Mouse (Mus musculus): ENCODE data around the gene Vwa8. TPM values are rescaled to one million over a fixed set of nuclear protein-coding genes. Genes with fewer than 3 reads are reported as not detected.

Gene Vwa8
- polyA plus RNA-seq, 1 experiment = 13.9 TPM

DNA sequence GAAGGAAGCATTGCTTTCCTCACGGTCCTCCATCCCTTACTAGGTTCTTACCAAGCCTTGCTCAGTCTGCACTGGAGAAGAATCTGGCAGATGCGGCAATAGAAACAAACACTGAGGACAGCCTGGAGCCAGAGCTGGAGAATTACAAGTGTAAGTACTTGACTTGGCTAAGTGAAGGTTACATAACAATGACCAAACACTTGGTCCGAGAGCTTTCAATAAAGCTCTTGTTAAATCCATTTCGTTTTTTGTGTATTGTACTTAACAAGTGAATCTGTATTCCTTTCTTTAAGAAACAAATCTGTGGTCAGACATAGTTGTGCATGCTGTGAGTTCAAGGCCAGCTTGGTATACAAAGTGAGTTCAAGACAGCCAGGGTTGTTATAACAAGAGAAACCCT, 169.7 kb downstream of the Vwa8 start:
- no peak overlapping the region for H3K4me3 ChIP-seq (ENCODE audit: insufficient read depth, poor library complexity, severe bottlenecking)
- no peaks in the 10 kb centered on the region for H3K27me3 ChIP-seq (ENCODE audit: control insufficient read depth, insufficient read depth, insufficient read length)
- TF ChIP-seq USF1 (IDR thresholded peaks at IDR 0.05; ENCODE audit: low read depth) (no peak), MAX (IDR thresholded peaks at IDR 0.05) (no peak), MYOG (IDR thresholded peaks at IDR 0.05; ENCODE audit: control insufficient read depth, extremely low read depth, insufficient read length) (no peak), CTCF (IDR thresholded peaks at IDR 0.05; ENCODE audit: control insufficient read depth, insufficient read depth, insufficient read length) (no peak), MYOD1 (IDR thresholded peaks at IDR 0.05; ENCODE audit: control insufficient read depth, insufficient read length, low read depth) (no peak), CEBPB (IDR thresholded peaks at IDR 0.05; ENCODE audit: low read depth) (no peak), FOSL1 (IDR thresholded peaks at IDR 0.05; ENCODE audit: insufficient read depth, low read length, poor library complexity, severe bottlenecking) (no peak)
- no peak overlapping the region for H3ac ChIP-seq (ENCODE audit: control insufficient read depth, insufficient read length, low read depth)
- no peaks in the 10 kb centered on the region for H3K36me3 ChIP-seq (ENCODE audit: control insufficient read depth, insufficient read depth)
- no peaks in the 10 kb centered on the region for H3K79me3 ChIP-seq (ENCODE audit: low read depth)
- H3K79me2 ChIP-seq (ENCODE audit: control insufficient read depth, insufficient read depth) = no peaks in the 10 kb centered on the region

DNA sequence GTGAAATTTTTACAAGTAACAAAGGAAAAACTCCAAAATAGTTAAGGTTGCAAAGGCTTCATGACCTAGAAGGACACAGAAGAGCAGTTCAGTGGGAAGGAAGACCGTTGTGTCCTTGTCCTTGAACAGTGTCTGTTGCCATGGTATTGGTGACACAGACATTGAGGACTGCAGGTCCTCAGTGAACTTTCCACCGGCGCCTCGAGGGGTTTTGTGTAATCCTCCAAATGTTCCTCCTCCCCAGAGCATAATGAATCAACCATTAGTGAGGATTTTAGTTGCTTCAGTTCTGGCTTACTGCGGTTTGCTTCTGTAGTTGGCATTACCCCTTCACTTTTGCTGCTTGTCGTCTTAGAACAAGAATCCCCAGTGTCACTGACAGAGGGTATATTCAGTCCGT, 172.9 kb downstream of the Vwa8 start:
- H3K27me3 ChIP-seq (ENCODE audit: control insufficient read depth, insufficient read depth, insufficient read length) = no peaks in the 10 kb centered on the region
- H3K79me3 ChIP-seq (ENCODE audit: low read depth) = no peaks in the 10 kb centered on the region
- no peaks in the 10 kb centered on the region for H3K36me3 ChIP-seq (ENCODE audit: control insufficient read depth, insufficient read depth)
- TF ChIP-seq FOSL1 (IDR thresholded peaks at IDR 0.05; ENCODE audit: insufficient read depth, low read length, poor library complexity, severe bottlenecking) (no peak), MAX (IDR thresholded peaks at IDR 0.05) (no peak), USF1 (IDR thresholded peaks at IDR 0.05; ENCODE audit: low read depth) (no peak), CEBPB (IDR thresholded peaks at IDR 0.05; ENCODE audit: low read depth) (no peak), CTCF (IDR thresholded peaks at IDR 0.05; ENCODE audit: control insufficient read depth, insufficient read depth, insufficient read length) (no peak), MYOG (IDR thresholded peaks at IDR 0.05; ENCODE audit: control insufficient read depth, extremely low read depth, insufficient read length) (no peak), MYOD1 (IDR thresholded peaks at IDR 0.05; ENCODE audit: control insufficient read depth, insufficient read length, low read depth) (no peak)
- H3K79me2 ChIP-seq (ENCODE audit: control insufficient read depth, insufficient read depth) = no peaks in the 10 kb centered on the region
- no peak overlapping the region for H3ac ChIP-seq (ENCODE audit: control insufficient read depth, insufficient read length, low read depth)
- H3K4me3 ChIP-seq (ENCODE audit: insufficient read depth, poor library complexity, severe bottlenecking) = no peak overlapping the region

DNA sequence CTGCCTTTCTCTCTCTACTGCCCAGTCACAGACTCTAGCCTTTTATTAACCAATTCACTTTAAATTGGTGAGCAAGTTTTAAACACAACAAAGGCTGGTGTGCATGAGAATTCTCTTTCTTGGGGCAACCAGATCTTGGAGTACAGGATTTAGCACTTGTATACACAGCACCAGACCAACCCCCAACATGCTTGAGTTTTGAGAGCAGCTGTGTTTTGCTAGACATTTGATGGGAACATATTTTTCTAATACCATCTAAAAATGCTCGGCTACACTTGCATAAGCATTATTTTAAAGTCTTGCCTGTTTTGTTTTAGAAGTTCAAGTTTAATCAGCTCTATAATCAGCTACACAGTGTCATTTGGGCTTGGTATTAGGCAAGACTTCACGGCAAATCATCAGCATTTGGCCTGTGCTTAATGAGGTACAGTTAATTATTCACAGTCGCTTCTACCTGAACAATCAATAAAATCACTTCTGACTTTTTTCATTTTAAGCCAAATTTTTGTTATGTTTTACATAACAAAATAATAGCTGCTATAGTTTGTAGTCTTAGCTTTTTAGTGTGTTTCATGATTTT, 180.2 kb downstream of the Vwa8 start:
- no peaks in the 10 kb centered on the region for H3K27me3 ChIP-seq (ENCODE audit: control insufficient read depth, insufficient read depth, insufficient read length)
- H3K36me3 ChIP-seq (ENCODE audit: control insufficient read depth, insufficient read depth) = no peaks in the 10 kb centered on the region
- no peak overlapping the region for H3K4me3 ChIP-seq (ENCODE audit: insufficient read depth, poor library complexity, severe bottlenecking)
- TF ChIP-seq FOSL1 (IDR thresholded peaks at IDR 0.05; ENCODE audit: insufficient read depth, low read length, poor library complexity, severe bottlenecking) (no peak), CTCF (IDR thresholded peaks at IDR 0.05; ENCODE audit: control insufficient read depth, insufficient read depth, insufficient read length) (no peak), MYOG (IDR thresholded peaks at IDR 0.05; ENCODE audit: control insufficient read depth, extremely low read depth, insufficient read length) (no peak), MYOD1 (IDR thresholded peaks at IDR 0.05; ENCODE audit: control insufficient read depth, insufficient read length, low read depth) (no peak), CEBPB (IDR thresholded peaks at IDR 0.05; ENCODE audit: low read depth) (no peak), USF1 (IDR thresholded peaks at IDR 0.05; ENCODE audit: low read depth) (no peak), MAX (IDR thresholded peaks at IDR 0.05) (no peak)
- H3ac ChIP-seq (ENCODE audit: control insufficient read depth, insufficient read length, low read depth) = no peak overlapping the region
- no peaks in the 10 kb centered on the region for H3K79me3 ChIP-seq (ENCODE audit: low read depth)
- no peaks in the 10 kb centered on the region for H3K79me2 ChIP-seq (ENCODE audit: control insufficient read depth, insufficient read depth)

GRCm38 (mm10) chr14:79030715-79031114, 181.9 kb downstream of the Vwa8 start:
- H3K79me3 ChIP-seq (ENCODE audit: low read depth) = no peaks in the 10 kb centered on the region
- H3ac ChIP-seq (ENCODE audit: control insufficient read depth, insufficient read length, low read depth) = no peak overlapping the region
- TF ChIP-seq CEBPB (IDR thresholded peaks at IDR 0.05; ENCODE audit: low read depth) = no peak
- TF ChIP-seq MYOG (IDR thresholded peaks at IDR 0.05; ENCODE audit: control insufficient read depth, extremely low read depth, insufficient read length) = no peak
- no peak for TF ChIP-seq FOSL1 (IDR thresholded peaks at IDR 0.05; ENCODE audit: insufficient read depth, low read length, poor library complexity, severe bottlenecking)
- no peak for TF ChIP-seq CTCF (IDR thresholded peaks at IDR 0.05; ENCODE audit: control insufficient read depth, insufficient read depth, insufficient read length)
- no peak for TF ChIP-seq USF1 (IDR thresholded peaks at IDR 0.05; ENCODE audit: low read depth)
- no peak for TF ChIP-seq MAX (IDR thresholded peaks at IDR 0.05)
- no peak for TF ChIP-seq MYOD1 (IDR thresholded peaks at IDR 0.05; ENCODE audit: control insufficient read depth, insufficient read length, low read depth)
- no peaks in the 10 kb centered on the region for H3K27me3 ChIP-seq (ENCODE audit: control insufficient read depth, insufficient read depth, insufficient read length)
- H3K36me3 ChIP-seq (ENCODE audit: control insufficient read depth, insufficient read depth) = no peaks in the 10 kb centered on the region
- H3K79me2 ChIP-seq (ENCODE audit: control insufficient read depth, insufficient read depth) = no peaks in the 10 kb centered on the region
- H3K4me3 ChIP-seq (ENCODE audit: insufficient read depth, poor library complexity, severe bottlenecking) = no peak overlapping the region

GRCm38 (mm10) chr14:79031230-79031740, 182.4 kb downstream of the Vwa8 start:
- H3K36me3 ChIP-seq (ENCODE audit: control insufficient read depth, insufficient read depth) = no peaks in the 10 kb centered on the region
- TF ChIP-seq USF1 (IDR thresholded peaks at IDR 0.05; ENCODE audit: low read depth) = no peak
- TF ChIP-seq MAX (IDR thresholded peaks at IDR 0.05) = no peak
- no peak for TF ChIP-seq CEBPB (IDR thresholded peaks at IDR 0.05; ENCODE audit: low read depth)
- TF ChIP-seq FOSL1 (IDR thresholded peaks at IDR 0.05; ENCODE audit: insufficient read depth, low read length, poor library complexity, severe bottlenecking) = no peak
- no peak for TF ChIP-seq MYOG (IDR thresholded peaks at IDR 0.05; ENCODE audit: control insufficient read depth, extremely low read depth, insufficient read length)
- H3K79me2 ChIP-seq (ENCODE audit: control insufficient read depth, insufficient read depth) = no peaks in the 10 kb centered on the region
- H3K27me3 ChIP-seq (ENCODE audit: control insufficient read depth, insufficient read depth, insufficient read length) = no peaks in the 10 kb centered on the region
- no peak overlapping the region for H3ac ChIP-seq (ENCODE audit: control insufficient read depth, insufficient read length, low read depth)
- no peak overlapping the region for H3K4me3 ChIP-seq (ENCODE audit: insufficient read depth, poor library complexity, severe bottlenecking)
- no peaks in the 10 kb centered on the region for H3K79me3 ChIP-seq (ENCODE audit: low read depth)
